Mouse (Mus musculus) liver, adult 2 months (tissue): ENCODE data around the gene Col23a1.

Source experiments
- CTCF ChIP-seq: fragments of 200-500 bp; IDR thresholded peaks from 2 replicates; pipeline ENCODE4 v1.5.1; 2011; ENCODE audit warnings: low read depth, low read length, control low read depth
- POLR2A ChIP-seq: fragments of 200-500 bp; IDR thresholded peaks from 2 replicates; pipeline ENCODE4 v1.6.1; 2011; ENCODE audit warnings: low read length, control low read depth; ENCODE audit not compliant: insufficient read depth; ENCODE audit errors: extremely low read depth

DNA sequence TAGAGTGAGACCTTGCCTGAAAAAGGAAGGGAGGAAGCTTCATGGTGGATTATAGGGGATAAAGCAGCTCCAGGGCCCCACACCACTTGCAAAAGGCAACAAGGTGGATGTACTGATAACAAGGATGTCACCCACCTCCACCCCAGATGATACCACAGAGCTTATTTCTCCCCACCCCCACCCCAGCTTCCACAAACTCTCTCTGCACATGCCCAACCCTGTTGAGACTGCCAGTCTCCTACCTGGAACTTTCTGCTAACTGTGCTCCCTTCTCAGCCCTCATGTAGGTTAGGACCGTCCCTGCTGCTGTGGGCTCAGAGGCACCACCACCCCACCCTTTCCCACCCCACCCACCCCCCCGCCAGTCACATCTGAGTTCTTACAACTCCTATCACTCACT, 154.1 kb downstream of the Col23a1 start:
- TF ChIP-seq CTCF (no peak), POLR2A (no peak)
